Mouse (Mus musculus) heart, postnatal 0 days (tissue): ENCODE results near the gene Gm20489.

ENCODE experiments used
- CTCF ChIP-seq: IDR thresholded peaks from 2 replicates; pipeline ENCODE4 v1.5.1; 2016; ENCODE audit warnings: antibody characterized with exemption, control low read depth, low read depth
- EP300 ChIP-seq: IDR thresholded peaks from 2 replicates; pipeline ENCODE4 v1.6.1; 2016; ENCODE audit warnings: antibody characterized with exemption, low read depth

DNA sequence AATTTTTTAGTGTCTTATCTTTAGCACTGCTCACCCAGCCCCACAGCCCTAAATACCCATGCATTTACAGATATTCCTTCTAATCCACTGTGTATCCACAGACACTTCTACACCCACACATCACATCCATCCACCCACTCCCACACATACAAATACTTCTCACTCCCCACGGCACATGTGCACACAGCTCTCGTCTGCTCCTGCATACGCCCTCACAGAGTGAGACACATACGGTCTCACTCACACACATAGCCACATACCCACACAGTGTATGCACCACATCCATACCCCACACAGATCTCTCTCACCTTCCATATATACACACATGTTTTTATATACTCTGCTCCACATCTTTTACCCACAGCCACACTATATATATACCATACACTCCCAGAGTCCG lies 40.5 kb upstream of the Gm20489 start:
- TF ChIP-seq CTCF (no peak), EP300 (no peak)
